Mouse (Mus musculus): ENCODE results near the gene Rora. TPM values are rescaled to one million over a fixed set of nuclear protein-coding genes. Genes with fewer than 3 reads are reported as not detected.

The Rora gene
- polyA plus RNA-seq, 1 experiment from 2014 or later = 6.1 TPM

- Histone ChIP-seq H3K4me2 (no peak overlapping the region), H3K4me3 (no peak overlapping the region), H3K9ac (no peak overlapping the region), H3K27me3 (replicated peaks) (no peaks in the 10 kb centered on the region), H3K4me1 (peaks cover 8% of the 10 kb centered on the region; the same call in 1 of the 2 replicates), H3K9me3 (no peaks in the 10 kb centered on the region), H3K36me3 (no peaks in the 10 kb centered on the region), H3K27ac (replicated peaks) (no peak overlapping the region)
- ATAC-seq (ENCODE audit: extremely low read depth, insufficient number of reproducible peaks, low FRiP score, low TSS enrichment) = no peak
- 81% methylated on average over 1 of the region's 1 CpGs for WGBS
These were observed 167.8 kb downstream of the Rora start for GRCm38 (mm10) chr9:68821388-68821787.

GRCm38 (mm10) chr9:68823292-68823691 is 169.7 kb downstream of the Rora start:
- Histone ChIP-seq H3K9me3 (no peaks in the 10 kb centered on the region), H3K4me1 (peaks cover 14% of the 10 kb centered on the region), H3K4me3 (no peak overlapping the region), H3K36me3 (no peaks in the 10 kb centered on the region), H3K4me2 (no peak overlapping the region), H3K27ac (replicated peaks) (no peak overlapping the region), H3K27me3 (replicated peaks) (no peaks in the 10 kb centered on the region), H3K9ac (no peak overlapping the region)
- no peak for ATAC-seq (ENCODE audit: extremely low read depth, insufficient number of reproducible peaks, low FRiP score, low TSS enrichment)
- 84% methylated on average over 5 of the region's 5 CpGs for WGBS

- WGBS = 63% methylated on average over 4 of the region's 4 CpGs
- Histone ChIP-seq H3K27me3 (replicated peaks) (no peaks in the 10 kb centered on the region), H3K4me3 (no peak overlapping the region), H3K4me2 (no peak overlapping the region), H3K36me3 (no peaks in the 10 kb centered on the region), H3K27ac (replicated peaks) (no peak overlapping the region), H3K9me3 (no peaks in the 10 kb centered on the region), H3K4me1 (peaks cover 14% of the 10 kb centered on the region), H3K9ac (no peak overlapping the region)
- no peak for ATAC-seq (ENCODE audit: extremely low read depth, insufficient number of reproducible peaks, low FRiP score, low TSS enrichment)
These were observed 171.5 kb downstream of the Rora start for GRCm38 (mm10) chr9:68825107-68825506.

GRCm38 (mm10) chr9:68825841-68826240 is 172.3 kb downstream of the Rora start:
- H3K36me3 ChIP-seq = no peaks in the 10 kb centered on the region

GRCm38 (mm10) chr9:68827441-68827840 is 173.9 kb downstream of the Rora start:
- Histone ChIP-seq H3K4me3 (no peak overlapping the region), H3K4me1 (peaks cover 6% of the 10 kb centered on the region), H3K9ac (no peak overlapping the region), H3K27ac (replicated peaks) (no peak overlapping the region), H3K4me2 (no peak overlapping the region), H3K9me3 (no peaks in the 10 kb centered on the region), H3K27me3 (replicated peaks) (no peaks in the 10 kb centered on the region), H3K36me3 (no peaks in the 10 kb centered on the region)
- 58% methylated on average over 3 of the region's 3 CpGs for WGBS
- no peak for ATAC-seq (ENCODE audit: extremely low read depth, insufficient number of reproducible peaks, low FRiP score, low TSS enrichment)

More at GRCm38 (mm10) chr9:68825841-68826240, 172.3 kb downstream of the Rora start:
- 85% methylated on average over 3 of the region's 3 CpGs for WGBS
- Histone ChIP-seq H3K27ac (replicated peaks) (no peak overlapping the region), H3K4me1 (peaks cover 8% of the 10 kb centered on the region), H3K27me3 (replicated peaks) (no peaks in the 10 kb centered on the region), H3K4me3 (no peak overlapping the region), H3K4me2 (no peak overlapping the region), H3K9me3 (no peaks in the 10 kb centered on the region), H3K9ac (no peak overlapping the region)
- ATAC-seq (ENCODE audit: extremely low read depth, insufficient number of reproducible peaks, low FRiP score, low TSS enrichment) = no peak

GRCm38 (mm10) chr9:68829903-68830302 is 176.3 kb downstream of the Rora start:
- no peak for ATAC-seq (ENCODE audit: extremely low read depth, insufficient number of reproducible peaks, low FRiP score, low TSS enrichment)

GRCm38 (mm10) chr9:68833323-68833722 is 179.7 kb downstream of the Rora start:
- WGBS = 87% methylated on average over 6 of the region's 6 CpGs
- Histone ChIP-seq H3K27ac (replicated peaks) (no peak overlapping the region), H3K9ac (no peak overlapping the region), H3K4me2 (no peak overlapping the region), H3K4me1 (peaks cover 6% of the 10 kb centered on the region; the same call in 1 of the 2 replicates), H3K27me3 (replicated peaks) (no peaks in the 10 kb centered on the region), H3K4me3 (no peak overlapping the region), H3K9me3 (no peaks in the 10 kb centered on the region), H3K36me3 (no peaks in the 10 kb centered on the region)
- ATAC-seq (ENCODE audit: extremely low read depth, insufficient number of reproducible peaks, low FRiP score, low TSS enrichment) = no peak

More at GRCm38 (mm10) chr9:68829903-68830302, 176.3 kb downstream of the Rora start:
- Histone ChIP-seq H3K9me3 (no peaks in the 10 kb centered on the region), H3K27me3 (replicated peaks) (no peaks in the 10 kb centered on the region), H3K4me3 (no peak overlapping the region), H3K4me1 (peaks cover 6% of the 10 kb centered on the region), H3K27ac (replicated peaks) (no peak overlapping the region), H3K4me2 (no peak overlapping the region), H3K9ac (no peak overlapping the region), H3K36me3 (no peaks in the 10 kb centered on the region)
- WGBS = 65% methylated on average over 4 of the region's 4 CpGs

GRCm38 (mm10) chr9:68835037-68835649 is 181.6 kb downstream of the Rora start:
- ATAC-seq (ENCODE audit: extremely low read depth, insufficient number of reproducible peaks, low FRiP score, low TSS enrichment) = no peak
- Histone ChIP-seq H3K4me1 (peaks cover 6% of the 10 kb centered on the region; the same call in 1 of the 2 replicates), H3K4me2 (no peak overlapping the region), H3K9me3 (no peaks in the 10 kb centered on the region), H3K4me3 (no peak overlapping the region), H3K27ac (replicated peaks) (no peak overlapping the region), H3K9ac (no peak overlapping the region), H3K27me3 (replicated peaks) (no peaks in the 10 kb centered on the region), H3K36me3 (no peaks in the 10 kb centered on the region)
- WGBS = 66% methylated on average over 7 of the region's 7 CpGs

GRCm38 (mm10) chr9:68842134-68842892 is 188.7 kb downstream of the Rora start:
- Histone ChIP-seq H3K4me2 (no peak overlapping the region), H3K9ac (no peak overlapping the region), H3K4me3 (no peak overlapping the region), H3K9me3 (no peaks in the 10 kb centered on the region), H3K36me3 (no peaks in the 10 kb centered on the region), H3K4me1 (peaks cover under 1% of the 10 kb centered on the region; the same call in 1 of the 2 replicates), H3K27ac (replicated peaks) (no peak overlapping the region), H3K27me3 (replicated peaks) (no peaks in the 10 kb centered on the region)
- ATAC-seq (ENCODE audit: extremely low read depth, insufficient number of reproducible peaks, low FRiP score, low TSS enrichment) = no peak
- WGBS = 79% methylated on average over 16 of the region's 16 CpGs

GRCm38 (mm10) chr9:68845556-68845955 is 192.0 kb downstream of the Rora start:
- no peaks in the 10 kb centered on the region for H3K4me1 ChIP-seq
- WGBS = 39% methylated on average over 2 of the region's 2 CpGs
- no peak for ATAC-seq (ENCODE audit: extremely low read depth, insufficient number of reproducible peaks, low FRiP score, low TSS enrichment)

GRCm38 (mm10) chr9:68850321-68850720 is 196.7 kb downstream of the Rora start:
- 79% methylated on average over 5 of the region's 5 CpGs for WGBS
- no peak overlapping the region for H3K27ac ChIP-seq (replicated peaks)
- H3K4me1 ChIP-seq = peaks cover 4% of the 10 kb centered on the region
- no peaks in the 10 kb centered on the region for H3K36me3 ChIP-seq
- no peaks in the 10 kb centered on the region for H3K9me3 ChIP-seq
- no peak overlapping the region for H3K4me3 ChIP-seq
- no peak overlapping the region for H3K4me2 ChIP-seq
- H3K9ac ChIP-seq = no peak overlapping the region
- ATAC-seq (ENCODE audit: extremely low read depth, insufficient number of reproducible peaks, low FRiP score, low TSS enrichment) = no peak
- H3K27me3 ChIP-seq (replicated peaks) = no peaks in the 10 kb centered on the region

More at GRCm38 (mm10) chr9:68845556-68845955, 192.0 kb downstream of the Rora start:
- H3K27ac ChIP-seq (replicated peaks) = no peak overlapping the region
- H3K36me3 ChIP-seq = no peaks in the 10 kb centered on the region
- no peak overlapping the region for H3K9ac ChIP-seq
- no peak overlapping the region for H3K4me3 ChIP-seq
- no peak overlapping the region for H3K4me2 ChIP-seq
- H3K9me3 ChIP-seq = no peaks in the 10 kb centered on the region
- H3K27me3 ChIP-seq (replicated peaks) = no peaks in the 10 kb centered on the region

All from heart, embryonic 13.5 days (tissue).